Mouse (Mus musculus): ENCODE data around the gene Gm17555.
"Not testable (repeated sequence)": the region's sequence is repeated elsewhere in the genome, so short reads cannot be mapped to it uniquely, and the experiment has no call there.

The Gm17555 gene

GRCm38 (mm10) chr2:126214800-126215199, at the start of gene Gm17555:
Gene Gm17555 (plus strand): TSS chr2:126215100.
- not testable (repeated sequence) for DNase-seq (ENCODE audit: low read depth)

- DNase-seq (ENCODE audit: low read depth) = no peak
These were observed 49.5 kb upstream of the Gm17555 start for GRCm38 (mm10) chr2:126165277-126166018.

- no peak for DNase-seq (ENCODE audit: low read depth)
These were observed 48.6 kb upstream of the Gm17555 start for GRCm38 (mm10) chr2:126166335-126166734.

- no peak for DNase-seq (ENCODE audit: low read depth)
These were observed 47.9 kb upstream of the Gm17555 start for GRCm38 (mm10) chr2:126166848-126167617.

GRCm38 (mm10) chr2:126171427-126171826, 43.5 kb upstream of the Gm17555 start:
- no peak for DNase-seq (ENCODE audit: low read depth)

GRCm38 (mm10) chr2:126191306-126191705, 23.6 kb upstream of the Gm17555 start:
- peak; percentile 63 for DNase-seq (ENCODE audit: low read depth)

- DNase-seq (ENCODE audit: low read depth) = no peak
These were observed 22.8 kb upstream of the Gm17555 start for GRCm38 (mm10) chr2:126192129-126192528.

- peak; percentile 61 for DNase-seq (ENCODE audit: low read depth)
These were observed 19.1 kb upstream of the Gm17555 start for GRCm38 (mm10) chr2:126195631-126196356.

- no peak for DNase-seq (ENCODE audit: low read depth)
These were observed 15.9 kb upstream of the Gm17555 start for GRCm38 (mm10) chr2:126198971-126199370.

GRCm38 (mm10) chr2:126211011-126211680, 3.8 kb upstream of the Gm17555 start:
- peak; percentile 36 for DNase-seq (ENCODE audit: low read depth)

GRCm38 (mm10) chr2:126227581-126227980, 12.7 kb downstream of the Gm17555 start:
- no peak for DNase-seq (ENCODE audit: low read depth)

GRCm38 (mm10) chr2:126231731-126232130, 16.8 kb downstream of the Gm17555 start:
- peak; percentile 59 for DNase-seq (ENCODE audit: low read depth)

- peak; percentile 83 for DNase-seq (ENCODE audit: low read depth)
These were observed 22.0 kb downstream of the Gm17555 start for GRCm38 (mm10) chr2:126236905-126237304.

- peak; percentile 80 for DNase-seq (ENCODE audit: low read depth)
These were observed 30.5 kb downstream of the Gm17555 start for GRCm38 (mm10) chr2:126245446-126245845.

GRCm38 (mm10) chr2:126248536-126248935, 33.6 kb downstream of the Gm17555 start:
- DNase-seq (ENCODE audit: low read depth) = peak; percentile 49

GRCm38 (mm10) chr2:126252211-126252610, 37.3 kb downstream of the Gm17555 start:
- DNase-seq (ENCODE audit: low read depth) = no peak

Measured in NIH3T3 (cell line).